Mouse (Mus musculus): ENCODE measurements around the gene Chrm3. TPM values are rescaled to one million over a fixed set of nuclear protein-coding genes. Genes with fewer than 3 reads are reported as not detected.

Chrm3 gene
- polyA plus RNA-seq, 1 experiment from 2014 or later: 0.70 TPM

GRCm38 (mm10) chr13:9888284-9888683 lies 472.4 kb downstream of the Chrm3 start:
- 54% methylated on average over 5 of the region's 5 CpGs for WGBS
- H3K27me3 ChIP-seq (replicated peaks): no peaks in the 10 kb centered on the region
- H3K36me3 ChIP-seq: no peaks in the 10 kb centered on the region
- H3K4me2 ChIP-seq: no peak overlapping the region
- no peaks in the 10 kb centered on the region for H3K9me3 ChIP-seq
- H3K27ac ChIP-seq (replicated peaks): no peak overlapping the region
- no peak overlapping the region for H3K9ac ChIP-seq
- no peak for ATAC-seq (ENCODE audit: extremely low read depth, insufficient number of reproducible peaks, low FRiP score, low TSS enrichment)
- H3K4me3 ChIP-seq: no peak overlapping the region
- H3K4me1 ChIP-seq: peaks cover 10% of the 10 kb centered on the region

GRCm38 (mm10) chr13:9887261-9887660 lies 473.4 kb downstream of the Chrm3 start:
- Histone ChIP-seq H3K9me3 (no peaks in the 10 kb centered on the region), H3K27ac (replicated peaks) (no peak overlapping the region), H3K4me3 (no peak overlapping the region), H3K4me1 (peaks cover 16% of the 10 kb centered on the region), H3K4me2 (no peak overlapping the region), H3K36me3 (no peaks in the 10 kb centered on the region), H3K27me3 (replicated peaks) (no peaks in the 10 kb centered on the region), H3K9ac (no peak overlapping the region)
- ATAC-seq (ENCODE audit: extremely low read depth, insufficient number of reproducible peaks, low FRiP score, low TSS enrichment): no peak
- 67% methylated on average over 5 of the region's 5 CpGs for WGBS

DNA sequence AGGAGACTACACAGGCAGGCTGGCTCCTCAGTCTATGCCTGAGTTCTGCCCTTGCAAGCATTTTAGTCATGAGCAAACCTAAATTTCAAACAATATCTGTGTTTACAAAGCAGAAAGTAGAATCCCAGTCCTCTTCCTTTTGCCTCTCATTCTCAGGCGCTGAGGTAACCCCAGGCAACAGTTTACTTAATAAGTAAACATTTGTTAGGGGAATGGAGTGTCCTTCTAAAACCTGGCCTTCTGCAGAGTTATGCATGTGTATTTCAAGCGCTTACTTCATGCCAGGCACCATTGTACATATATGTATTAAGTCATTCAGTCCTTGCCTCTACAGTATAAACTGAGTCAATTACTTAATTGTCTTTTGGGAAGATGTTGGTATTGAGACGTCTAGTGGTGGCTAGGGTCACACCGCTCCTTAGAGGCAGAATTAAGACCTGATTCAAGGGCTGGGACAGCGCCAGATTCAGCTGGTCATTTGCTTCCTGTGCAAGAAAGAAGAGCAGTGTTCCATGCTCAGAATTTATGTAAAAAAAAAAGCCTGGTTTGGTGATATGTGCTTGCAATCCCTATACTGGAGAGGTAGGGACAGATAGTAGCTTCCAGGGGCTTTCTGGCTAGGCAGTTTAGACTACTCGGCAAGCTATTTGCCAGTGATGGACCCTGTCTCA lies 474.0 kb downstream of the Chrm3 start:
- H3K4me1 ChIP-seq: peaks cover 22% of the 10 kb centered on the region
- ATAC-seq (ENCODE audit: extremely low read depth, insufficient number of reproducible peaks, low FRiP score, low TSS enrichment): no peak
- no peak overlapping the region for H3K27ac ChIP-seq (replicated peaks)
- H3K9ac ChIP-seq: no peak overlapping the region
- H3K4me3 ChIP-seq: no peak overlapping the region
- H3K36me3 ChIP-seq: no peaks in the 10 kb centered on the region
- no peak overlapping the region for H3K4me2 ChIP-seq
- no peaks in the 10 kb centered on the region for H3K27me3 ChIP-seq (replicated peaks)
- no peaks in the 10 kb centered on the region for H3K9me3 ChIP-seq
- 71% methylated on average over 6 of the region's 6 CpGs for WGBS

GRCm38 (mm10) chr13:9882362-9883282 lies 478.0 kb downstream of the Chrm3 start:
- Histone ChIP-seq H3K9ac (no peak overlapping the region), H3K27me3 (replicated peaks) (no peaks in the 10 kb centered on the region), H3K27ac (replicated peaks) (no peak overlapping the region), H3K4me1 (peaks cover 17% of the 10 kb centered on the region), H3K36me3 (no peaks in the 10 kb centered on the region), H3K4me3 (no peak overlapping the region), H3K9me3 (no peaks in the 10 kb centered on the region), H3K4me2 (peak overlapping the region; percentile 33; the same call in 1 of the 2 replicates)
- 39% methylated on average over 15 of the region's 15 CpGs for WGBS
- no peak; the same call in 1 of the 2 replicates for ATAC-seq (ENCODE audit: extremely low read depth, insufficient number of reproducible peaks, low FRiP score, low TSS enrichment)

DNA sequence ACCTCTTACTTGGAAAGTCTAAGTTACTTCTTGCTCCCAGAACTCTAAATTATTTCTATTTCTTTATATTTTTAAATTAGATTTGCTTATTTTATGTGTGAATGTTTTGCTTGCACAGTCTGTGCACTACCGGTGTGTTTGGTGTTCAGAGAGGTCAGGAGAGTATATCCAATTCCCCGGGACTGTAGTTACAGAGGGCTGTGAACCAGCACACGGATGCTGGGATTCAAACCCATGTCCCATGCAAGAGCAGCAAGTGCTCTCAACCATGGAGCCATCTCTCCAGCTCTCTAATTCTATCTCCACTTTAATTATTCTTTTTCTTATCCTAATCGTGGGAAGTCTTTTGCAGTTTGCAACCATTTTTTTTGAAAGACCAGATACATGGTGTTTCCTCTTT lies 478.7 kb downstream of the Chrm3 start:
- 32% methylated on average over 4 of the region's 4 CpGs for WGBS
- Histone ChIP-seq H3K4me3 (no peak overlapping the region), H3K9ac (no peak overlapping the region), H3K4me2 (no peak overlapping the region), H3K9me3 (no peaks in the 10 kb centered on the region), H3K27ac (replicated peaks) (peak overlapping the region; percentile 51; the same call in 1 of the 2 replicates), H3K36me3 (no peaks in the 10 kb centered on the region), H3K27me3 (replicated peaks) (no peaks in the 10 kb centered on the region), H3K4me1 (peaks cover 12% of the 10 kb centered on the region)
- no peak for ATAC-seq (ENCODE audit: extremely low read depth, insufficient number of reproducible peaks, low FRiP score, low TSS enrichment)

DNA sequence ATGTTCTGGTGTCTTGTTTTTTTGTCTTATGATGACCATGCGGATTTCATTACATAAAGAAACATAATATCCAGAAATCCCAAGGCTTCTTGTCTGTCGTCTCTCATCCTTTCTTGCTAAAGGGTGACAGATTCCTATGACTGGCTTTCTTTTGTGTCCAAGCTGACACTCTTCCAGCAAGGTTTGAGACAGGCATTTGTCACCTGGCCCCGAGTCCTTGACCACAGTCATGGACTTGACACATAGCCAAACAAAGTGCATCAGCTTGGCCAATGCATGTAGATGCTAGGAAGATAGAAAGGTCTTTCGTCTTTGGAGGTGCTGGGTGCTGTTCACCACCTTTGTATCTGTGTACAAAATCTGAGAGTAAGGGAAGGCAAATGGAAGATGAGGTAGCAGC lies 480.2 kb downstream of the Chrm3 start:
- no peak for ATAC-seq (ENCODE audit: extremely low read depth, insufficient number of reproducible peaks, low FRiP score, low TSS enrichment)
- Histone ChIP-seq H3K27ac (replicated peaks) (no peak overlapping the region), H3K36me3 (no peaks in the 10 kb centered on the region), H3K4me1 (peaks cover 12% of the 10 kb centered on the region), H3K9ac (no peak overlapping the region), H3K9me3 (no peaks in the 10 kb centered on the region), H3K4me2 (no peak overlapping the region), H3K27me3 (replicated peaks) (no peaks in the 10 kb centered on the region), H3K4me3 (no peak overlapping the region)
- 72% methylated on average over 4 of the region's 4 CpGs for WGBS

- H3K9me3 ChIP-seq: no peaks in the 10 kb centered on the region
- no peak overlapping the region for H3K27ac ChIP-seq (replicated peaks)
- no peaks in the 10 kb centered on the region for H3K36me3 ChIP-seq
- no peak for ATAC-seq (ENCODE audit: extremely low read depth, insufficient number of reproducible peaks, low FRiP score, low TSS enrichment)
- no peak overlapping the region for H3K4me2 ChIP-seq
- no peak overlapping the region for H3K4me3 ChIP-seq
- peaks cover 12% of the 10 kb centered on the region for H3K4me1 ChIP-seq
- WGBS: 83% methylated on average over 7 of the region's 7 CpGs
- H3K27me3 ChIP-seq (replicated peaks): no peaks in the 10 kb centered on the region
- H3K9ac ChIP-seq: no peak overlapping the region
Observed at GRCm38 (mm10) chr13:9878596-9879010, 482.0 kb downstream of the Chrm3 start.

- Histone ChIP-seq H3K9me3 (0 out of 2 replicates have a peak, but pooled peaks cover 1% of the 10 kb centered on the region), H3K36me3 (no peaks in the 10 kb centered on the region), H3K4me3 (no peak overlapping the region), H3K27ac (replicated peaks) (no peak overlapping the region), H3K4me1 (no peaks in the 10 kb centered on the region), H3K4me2 (no peak overlapping the region), H3K27me3 (replicated peaks) (no peaks in the 10 kb centered on the region), H3K9ac (no peak overlapping the region)
- no peak for ATAC-seq (ENCODE audit: extremely low read depth, insufficient number of reproducible peaks, low FRiP score, low TSS enrichment)
- 58% methylated on average over 3 of the region's 3 CpGs for WGBS
Observed at GRCm38 (mm10) chr13:9873377-9873776, 487.3 kb downstream of the Chrm3 start.

DNA sequence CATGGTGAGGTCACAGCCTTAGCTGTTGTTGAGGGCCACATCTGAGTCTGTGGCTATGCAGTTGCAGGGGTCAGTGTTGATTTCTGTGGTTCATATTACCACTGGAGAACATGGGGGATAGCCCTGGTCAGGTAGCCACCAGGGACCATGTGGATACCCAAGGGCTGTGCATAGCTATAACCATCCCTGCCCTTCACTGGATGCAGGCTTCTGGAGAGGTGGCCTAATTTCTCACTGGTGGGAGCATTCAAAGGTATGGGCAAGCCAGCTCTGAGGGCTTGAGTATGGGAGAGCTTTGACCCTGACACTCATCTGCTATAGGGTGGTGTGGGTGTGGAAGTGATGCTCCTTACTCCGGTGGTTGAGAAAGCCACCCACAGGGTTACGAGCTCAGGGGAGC lies 494.5 kb downstream of the Chrm3 start:
- Histone ChIP-seq H3K4me1 (no peaks in the 10 kb centered on the region), H3K27ac (replicated peaks) (no peak overlapping the region), H3K4me3 (no peak overlapping the region), H3K27me3 (replicated peaks) (no peaks in the 10 kb centered on the region), H3K9ac (no peak overlapping the region), H3K4me2 (no peak overlapping the region), H3K9me3 (0 out of 2 replicates have a peak, but pooled peaks cover 6% of the 10 kb centered on the region), H3K36me3 (no peaks in the 10 kb centered on the region)
- WGBS: 82% methylated on average over 2 of the region's 2 CpGs
- no peak for ATAC-seq (ENCODE audit: extremely low read depth, insufficient number of reproducible peaks, low FRiP score, low TSS enrichment)

DNA sequence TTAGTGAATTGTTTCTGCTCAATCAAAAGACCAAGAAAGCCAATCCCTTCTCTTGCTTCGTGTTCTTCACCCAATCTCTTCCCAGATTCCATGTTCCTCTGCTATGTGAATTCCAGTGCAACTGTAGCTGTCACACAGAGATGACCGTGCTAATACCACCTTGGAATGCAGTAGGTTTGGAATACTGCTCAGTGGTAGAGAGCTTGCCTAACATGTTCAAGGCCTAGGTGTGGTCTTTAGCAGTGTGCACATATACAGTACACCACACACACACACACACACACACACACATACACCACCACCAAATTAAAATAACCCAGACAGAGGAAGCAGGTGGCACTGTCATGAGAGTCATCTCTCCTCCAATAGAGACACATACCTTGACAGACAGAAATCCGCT lies 513.1 kb downstream of the Chrm3 start:
- Histone ChIP-seq H3K4me1 (no peaks in the 10 kb centered on the region), H3K36me3 (no peaks in the 10 kb centered on the region), H3K4me3 (no peak overlapping the region), H3K4me2 (no peak overlapping the region), H3K9ac (no peak overlapping the region), H3K27me3 (replicated peaks) (no peaks in the 10 kb centered on the region), H3K9me3 (no peaks in the 10 kb centered on the region), H3K27ac (replicated peaks) (no peak overlapping the region)
- ATAC-seq (ENCODE audit: extremely low read depth, insufficient number of reproducible peaks, low FRiP score, low TSS enrichment): no peak
- 68% methylated on average over 3 of the region's 3 CpGs for WGBS

DNA sequence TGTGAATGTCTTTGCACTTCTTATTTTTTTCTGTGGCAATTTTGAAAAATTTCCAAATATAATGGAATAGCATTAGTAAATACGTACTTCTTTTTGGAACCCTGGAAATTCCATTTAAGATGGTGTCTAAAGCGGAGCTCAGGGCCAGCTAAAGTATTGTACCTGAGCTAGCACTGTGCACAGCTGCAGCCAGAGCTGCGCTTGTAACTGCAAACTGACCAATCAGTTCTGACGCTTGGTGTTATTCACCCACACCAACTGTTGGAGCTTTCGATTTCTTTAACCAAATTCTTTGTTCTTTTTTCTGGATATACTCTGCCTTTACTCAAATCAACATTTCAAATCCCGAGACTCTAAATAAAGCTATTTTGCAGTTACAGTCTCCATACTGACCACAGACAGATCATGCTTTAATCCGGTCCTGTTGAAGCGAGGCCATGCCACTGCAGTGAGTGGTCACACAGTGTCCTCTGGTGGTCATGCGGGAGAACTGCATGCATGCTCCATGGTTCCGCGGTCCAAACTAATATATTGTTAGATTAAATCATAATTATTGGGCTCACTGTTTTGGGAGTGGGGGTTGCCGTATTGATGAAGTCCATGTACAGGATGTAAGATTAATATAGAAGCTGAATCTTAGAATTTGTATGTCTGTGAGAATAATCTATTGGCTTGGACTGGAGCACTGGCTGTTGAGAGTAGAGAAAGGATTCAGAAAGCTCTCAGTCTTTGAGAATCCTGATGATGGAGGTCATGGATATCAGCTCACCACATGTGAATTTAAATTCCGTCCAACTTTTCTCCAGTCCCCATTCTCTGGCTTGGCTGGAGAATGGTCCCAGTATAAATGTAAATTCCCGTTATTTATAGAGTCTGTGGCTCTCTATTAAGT lies 513.9 kb downstream of the Chrm3 start:
- H3K9ac ChIP-seq: no peak overlapping the region
- WGBS: 33% methylated on average over 14 of the region's 14 CpGs
- H3K4me1 ChIP-seq: no peaks in the 10 kb centered on the region
- H3K36me3 ChIP-seq: no peaks in the 10 kb centered on the region
- ATAC-seq (ENCODE audit: extremely low read depth, insufficient number of reproducible peaks, low FRiP score, low TSS enrichment): no peak; the same call in 1 of the 2 replicates
- no peak overlapping the region for H3K4me3 ChIP-seq
- H3K9me3 ChIP-seq: no peaks in the 10 kb centered on the region
- peak overlapping the region; percentile 35 for H3K4me2 ChIP-seq
- no peak overlapping the region for H3K27ac ChIP-seq (replicated peaks)
- no peaks in the 10 kb centered on the region for H3K27me3 ChIP-seq (replicated peaks)
